Mouse (Mus musculus): ENCODE measurements around the gene 6330403K07Rik. TPM values are rescaled to one million over a fixed set of nuclear protein-coding genes. Genes with fewer than 3 reads are reported as not detected.

6330403K07Rik gene
- polyA plus RNA-seq, 1 experiment from 2014 or later: 58.8 TPM

DNA sequence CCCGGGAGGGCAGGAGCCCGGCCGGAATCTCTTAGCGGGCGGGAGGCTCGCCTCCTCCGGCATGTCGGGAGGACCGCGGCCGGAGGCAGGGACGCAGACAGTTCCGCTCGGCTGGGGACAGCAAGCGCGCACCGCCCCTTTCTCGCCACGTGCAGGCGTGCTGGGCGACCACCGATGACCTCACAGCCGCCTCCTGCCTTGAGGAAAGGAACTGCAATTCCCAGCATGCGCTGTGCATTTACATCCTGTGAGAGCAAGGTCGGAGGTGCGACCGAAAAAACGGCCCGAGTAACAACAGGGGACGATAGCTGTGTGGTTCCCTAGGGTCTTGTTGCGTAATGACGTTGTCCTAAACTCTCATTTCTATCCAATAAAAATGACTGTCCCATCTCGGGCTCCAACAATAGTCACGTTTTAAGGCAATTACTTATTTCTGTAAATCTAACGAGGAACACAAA lies 29.0 kb downstream of the 6330403K07Rik start, which contains the start of gene Dhx33:
TSS of gene Dhx33 (minus strand) at position 122 of the 458 bp plus-strand sequence.
- WGBS: under 1% methylated on average over 35 of the region's 35 CpGs
- Histone ChIP-seq H3K27me3 (ENCODE audit: control insufficient read depth, insufficient read depth, low read length) (no peaks in the 10 kb centered on the region), H3K27ac (ENCODE audit: low read length) (peak within 1 kb of the TSS; percentile 48; the same call in 1 of the 2 replicates), H3K4me2 (replicated peaks; ENCODE audit: low read depth, low read length) (peak within 1 kb of the TSS; percentile 72), H3K4me1 (ENCODE audit: control insufficient read depth, insufficient read depth, low read length) (peaks cover 14% of the 10 kb centered on the region), H3K4me3 (ENCODE audit: low read depth, low read length) (peak within 1 kb of the TSS; percentile 84), H3K36me3 (ENCODE audit: control insufficient read depth, insufficient read depth, low read length) (peaks cover 6% of the 10 kb centered on the region; the same call in 1 of the 2 replicates), H3K9ac (replicated peaks; ENCODE audit: low read depth, low read length) (peak within 1 kb of the TSS; percentile 52), H3K9me3 (ENCODE audit: control insufficient read depth, low read depth, low read length) (no peaks in the 10 kb centered on the region)
- peak; percentile 96 for ATAC-seq (ENCODE audit: insufficient number of reproducible peaks, insufficient read depth, low FRiP score, low read depth)

- ATAC-seq (ENCODE audit: insufficient number of reproducible peaks, insufficient read depth, low FRiP score, low read depth): peak; percentile 64
- H3K9ac ChIP-seq (replicated peaks; ENCODE audit: low read depth, low read length): peak overlapping the region; percentile 52
- peak overlapping the region; percentile 84 for H3K4me3 ChIP-seq (ENCODE audit: low read depth, low read length)
- H3K4me2 ChIP-seq (replicated peaks; ENCODE audit: low read depth, low read length): peak overlapping the region; percentile 72
- H3K9me3 ChIP-seq (ENCODE audit: control insufficient read depth, low read depth, low read length): no peaks in the 10 kb centered on the region
- under 1% methylated on average over 49 of the region's 49 CpGs for WGBS
- peak overlapping the region; percentile 48; the same call in 1 of the 2 replicates for H3K27ac ChIP-seq (ENCODE audit: low read length)
- H3K36me3 ChIP-seq (ENCODE audit: control insufficient read depth, insufficient read depth, low read length): peaks cover 11% of the 10 kb centered on the region; the same call in 1 of the 2 replicates
- H3K27me3 ChIP-seq (ENCODE audit: control insufficient read depth, insufficient read depth, low read length): no peaks in the 10 kb centered on the region
- peaks cover 14% of the 10 kb centered on the region for H3K4me1 ChIP-seq (ENCODE audit: control insufficient read depth, insufficient read depth, low read length)
These were observed 29.6 kb downstream of the 6330403K07Rik start for GRCm38 (mm10) chr11:71003611-71004315.

- H3K27me3 ChIP-seq (ENCODE audit: control insufficient read depth, insufficient read depth, low read length): no peaks in the 10 kb centered on the region
- H3K4me2 ChIP-seq (replicated peaks; ENCODE audit: low read depth, low read length): no peak overlapping the region
- no peak for ATAC-seq (ENCODE audit: insufficient number of reproducible peaks, insufficient read depth, low FRiP score, low read depth)
- no peak overlapping the region for H3K9ac ChIP-seq (replicated peaks; ENCODE audit: low read depth, low read length)
- peaks cover 17% of the 10 kb centered on the region; the same call in 1 of the 2 replicates for H3K36me3 ChIP-seq (ENCODE audit: control insufficient read depth, insufficient read depth, low read length)
- H3K27ac ChIP-seq (ENCODE audit: low read length): no peak overlapping the region
- no peak overlapping the region for H3K4me3 ChIP-seq (ENCODE audit: low read depth, low read length)
- H3K9me3 ChIP-seq (ENCODE audit: control insufficient read depth, low read depth, low read length): no peaks in the 10 kb centered on the region
- H3K4me1 ChIP-seq (ENCODE audit: control insufficient read depth, insufficient read depth, low read length): peaks cover 14% of the 10 kb centered on the region
- 92% methylated on average over 4 of the region's 4 CpGs for WGBS
These were observed 32.1 kb downstream of the 6330403K07Rik start for GRCm38 (mm10) chr11:71001167-71001566.

DNA sequence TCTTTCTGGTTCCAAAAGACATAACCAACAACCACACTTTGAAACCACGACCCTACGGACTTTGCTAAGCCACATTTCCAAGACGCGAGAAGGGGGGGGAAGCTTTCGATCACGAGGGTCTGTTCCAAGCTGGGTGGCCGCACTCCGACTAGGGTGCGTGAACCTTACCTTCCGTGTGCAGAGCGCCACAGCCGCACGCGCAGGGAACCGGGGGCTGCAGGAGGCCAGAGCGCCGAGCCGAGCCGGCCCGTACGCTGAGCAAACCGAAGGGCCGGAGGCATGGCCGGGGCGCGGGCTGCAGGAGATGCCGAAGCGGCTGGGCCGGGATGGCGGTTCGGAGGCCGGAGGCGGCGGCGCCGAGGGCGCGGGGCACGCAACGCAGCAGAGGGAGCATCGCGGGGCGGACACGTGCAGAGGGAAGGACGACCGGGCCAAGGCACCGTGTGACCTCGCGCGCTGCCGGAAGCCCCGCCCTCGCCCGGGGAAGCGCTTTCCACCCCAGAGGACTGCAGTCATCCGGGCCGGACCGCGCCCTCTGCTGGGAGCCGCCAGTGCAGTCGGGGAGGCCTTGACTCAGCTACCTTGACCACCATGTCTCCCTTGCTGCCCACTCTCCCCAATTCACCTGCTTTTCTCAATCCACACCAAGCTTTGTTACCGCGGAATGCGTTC lies 50.6 kb downstream of the 6330403K07Rik start, which contains the start of gene C1qbp:
TSS of gene C1qbp (minus strand) at position 470 of the 672 bp plus-strand sequence.
- no peaks in the 10 kb centered on the region for H3K27me3 ChIP-seq (ENCODE audit: control insufficient read depth, insufficient read depth, low read length)
- under 1% methylated on average over 61 of the region's 64 CpGs for WGBS
- H3K27ac ChIP-seq (ENCODE audit: low read length): no peak within 1 kb of the TSS
- ATAC-seq (ENCODE audit: insufficient number of reproducible peaks, insufficient read depth, low FRiP score, low read depth): peak; percentile 93
- peak within 1 kb of the TSS; percentile 87 for H3K9ac ChIP-seq (replicated peaks; ENCODE audit: low read depth, low read length)
- peak within 1 kb of the TSS; percentile 99 for H3K4me3 ChIP-seq (ENCODE audit: low read depth, low read length)
- H3K4me2 ChIP-seq (replicated peaks; ENCODE audit: low read depth, low read length): peak within 1 kb of the TSS; percentile 78
- H3K9me3 ChIP-seq (ENCODE audit: control insufficient read depth, low read depth, low read length): no peaks in the 10 kb centered on the region
- H3K4me1 ChIP-seq (ENCODE audit: control insufficient read depth, insufficient read depth, low read length): peaks cover 7% of the 10 kb centered on the region; the same call in 1 of the 2 replicates
- H3K36me3 ChIP-seq (ENCODE audit: control insufficient read depth, insufficient read depth, low read length): peaks cover 56% of the 10 kb centered on the region

- Histone ChIP-seq H3K27me3 (ENCODE audit: control insufficient read depth, insufficient read depth, low read length) (no peaks in the 10 kb centered on the region), H3K9me3 (ENCODE audit: control insufficient read depth, low read depth, low read length) (no peaks in the 10 kb centered on the region), H3K4me1 (ENCODE audit: control insufficient read depth, insufficient read depth, low read length) (peaks cover 7% of the 10 kb centered on the region; the same call in 1 of the 2 replicates), H3K4me2 (replicated peaks; ENCODE audit: low read depth, low read length) (peak overlapping the region; percentile 78), H3K4me3 (ENCODE audit: low read depth, low read length) (peak overlapping the region; percentile 99), H3K27ac (ENCODE audit: low read length) (no peak overlapping the region), H3K36me3 (ENCODE audit: control insufficient read depth, insufficient read depth, low read length) (peaks cover 56% of the 10 kb centered on the region), H3K9ac (replicated peaks; ENCODE audit: low read depth, low read length) (peak overlapping the region; percentile 87)
- no peak for ATAC-seq (ENCODE audit: insufficient number of reproducible peaks, insufficient read depth, low FRiP score, low read depth)
- WGBS: 11% methylated on average over 12 of the region's 12 CpGs
These were observed 51.3 kb downstream of the 6330403K07Rik start for GRCm38 (mm10) chr11:70982030-70982429.

Other genes starting within 250 kb of the 6330403K07Rik start
- gene Scimp, start 220.9 kb downstream of the 6330403K07Rik start, polyA plus RNA-seq (2014; fragmentation: Nextera tagmentation; extraction: Ambion mirVana): 0.59 and 0.87 TPM in 2 replicates
- gene Rabep1, start 188.7 kb downstream of the 6330403K07Rik start, polyA plus RNA-seq (2014; fragmentation: Nextera tagmentation; extraction: Ambion mirVana): 32.5 and 33.1 TPM in 2 replicates
- 123 and 137 TPM in 2 replicates for gene Nup88, start 63.5 kb downstream of the 6330403K07Rik start, polyA plus RNA-seq (2014; fragmentation: Nextera tagmentation; extraction: Ambion mirVana)
- gene Rpain, start 63.3 kb downstream of the 6330403K07Rik start, polyA plus RNA-seq (2014; fragmentation: Nextera tagmentation; extraction: Ambion mirVana): 86.0 and 88.2 TPM in 2 replicates
- gene C1qbp, start 50.5 kb downstream of the 6330403K07Rik start, polyA plus RNA-seq (2014; fragmentation: Nextera tagmentation; extraction: Ambion mirVana): 210 and 227 TPM in 2 replicates
- 20.8 and 22.7 TPM in 2 replicates for gene Dhx33, start 29.1 kb downstream of the 6330403K07Rik start, polyA plus RNA-seq (2014; fragmentation: Nextera tagmentation; extraction: Ambion mirVana)
- gene Mis12, start 13.9 kb downstream of the 6330403K07Rik start, polyA plus RNA-seq (2014; fragmentation: Nextera tagmentation; extraction: Ambion mirVana): 29.9 and 34.0 TPM in 2 replicates
- gene Derl2, start 13.7 kb downstream of the 6330403K07Rik start, polyA plus RNA-seq (2014; fragmentation: Nextera tagmentation; extraction: Ambion mirVana): 42.6 and 43.3 TPM in 2 replicates
- 0.20 TPM in 1 of 2 replicates, not detected in the other for gene Nlrp1a, start 111.2 kb upstream of the 6330403K07Rik start, polyA plus RNA-seq (2014; fragmentation: Nextera tagmentation; extraction: Ambion mirVana)
- 0.07 and 0.22 TPM in 2 replicates for gene Nlrp1b, start 197.2 kb upstream of the 6330403K07Rik start, polyA plus RNA-seq (2014; fragmentation: Nextera tagmentation; extraction: Ambion mirVana)